Mouse (Mus musculus) liver, embryonic 14.5 days (tissue): ENCODE data around the gene Nup155.

Source experiments
- CTCF ChIP-seq: IDR thresholded peaks from 2 replicates; pipeline ENCODE4 v1.5.1; 2016; ENCODE audit warnings: antibody characterized with exemption, low read depth, control low read depth
- EP300 ChIP-seq: IDR thresholded peaks from 2 replicates; pipeline ENCODE4 v1.6.1; 2016; ENCODE audit warnings: antibody characterized with exemption, low read depth

DNA sequence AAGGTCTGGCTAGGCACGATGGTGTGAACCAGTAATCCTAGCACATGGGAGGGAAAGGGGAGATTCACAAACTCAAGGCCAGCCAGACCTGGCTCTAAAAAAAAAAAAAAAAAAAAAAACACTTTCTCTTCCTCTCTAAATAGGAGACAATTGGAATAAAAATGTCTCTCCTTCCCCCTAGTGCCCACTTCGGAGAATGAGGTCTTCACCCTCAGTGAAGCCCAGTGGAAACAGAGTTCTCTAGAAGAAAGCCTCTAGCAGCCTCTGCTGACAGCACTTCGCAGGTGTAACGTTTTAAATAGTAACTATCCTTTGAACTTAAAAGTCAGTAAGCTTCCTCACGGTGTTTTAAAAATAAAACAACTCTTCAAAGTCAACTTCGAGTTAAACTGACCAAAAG lies 43.9 kb upstream of the Nup155 start:
- TF ChIP-seq CTCF (no peak), EP300 (no peak)
